Mouse (Mus musculus): ENCODE measurements around the gene Gatm.
A peak's percentile ranks its signal among the peaks of the same experiment; 100 is the strongest.

The Gatm gene

GRCm38 (mm10) chr2:122610746-122611653 is at the start of gene Gatm:
Gene Gatm (minus strand): TSS chr2:122611303.
- peak; percentile 18 to 30 for DNase-seq

- peak in 1 of 2 experiments; percentile 36 for DNase-seq
These were observed 48.7 kb upstream of the Gatm start for GRCm38 (mm10) chr2:122659825-122660224.

GRCm38 (mm10) chr2:122657707-122658524 is 46.8 kb upstream of the Gatm start:
- DNase-seq = no peak

- no peak for DNase-seq
These were observed 45.7 kb upstream of the Gatm start for GRCm38 (mm10) chr2:122656767-122657166.

GRCm38 (mm10) chr2:122656052-122656451 is 44.9 kb upstream of the Gatm start:
- DNase-seq = no peak

- peak; percentile 84 to 88 for DNase-seq
These were observed 41.3 kb upstream of the Gatm start for GRCm38 (mm10) chr2:122652096-122653084.

- DNase-seq = no peak
These were observed 27.6 kb upstream of the Gatm start for GRCm38 (mm10) chr2:122638673-122639072.

GRCm38 (mm10) chr2:122638029-122638428 is 26.9 kb upstream of the Gatm start:
- no peak for DNase-seq

- peak; percentile 77 to 80 for DNase-seq
These were observed 26.5 kb upstream of the Gatm start for GRCm38 (mm10) chr2:122637526-122637997.

- DNase-seq = no peak
These were observed 25.6 kb upstream of the Gatm start, which contains the start of gene AA467197 for GRCm38 (mm10) chr2:122636686-122637085. Gene AA467197 (plus strand): TSS chr2:122636986.

GRCm38 (mm10) chr2:122631226-122631801 is 20.2 kb upstream of the Gatm start:
- DNase-seq = no peak

- DNase-seq = peak; percentile 82 to 89
These were observed 19.5 kb upstream of the Gatm start for GRCm38 (mm10) chr2:122630465-122631225.

GRCm38 (mm10) chr2:122629871-122630270 is 18.8 kb upstream of the Gatm start:
- DNase-seq = no peak

GRCm38 (mm10) chr2:122628976-122629375 is 17.9 kb upstream of the Gatm start:
- peak; percentile 36 to 48 for DNase-seq

- DNase-seq = no peak
These were observed 14.8 kb upstream of the Gatm start for GRCm38 (mm10) chr2:122625930-122626329.

GRCm38 (mm10) chr2:122621337-122622110 is 10.4 kb upstream of the Gatm start:
- DNase-seq = no peak

- DNase-seq = no peak
These were observed 7.6 kb upstream of the Gatm start for GRCm38 (mm10) chr2:122618719-122619118.

- no peak for DNase-seq
These were observed 6.7 kb upstream of the Gatm start for GRCm38 (mm10) chr2:122617792-122618191.

GRCm38 (mm10) chr2:122616237-122616636 is 5.1 kb upstream of the Gatm start:
- DNase-seq = no peak

- no peak for DNase-seq
These were observed 511 bp upstream of the Gatm start for GRCm38 (mm10) chr2:122611654-122611973.
